Mouse (Mus musculus) MEL (cell line): ENCODE data around the gene Clint1. TPM values are rescaled to one million over a fixed set of nuclear protein-coding genes. Genes with fewer than 3 reads are reported as not detected.

Experiments
- DNase-seq: peaks from one replicate; pipeline ENCODE4 v3.0.0; 2011; ENCODE audit warnings: low read depth, low spot score
- H3K27ac ChIP-seq: 2 replicates; pipeline ENCODE4 v1.5.1; 2012; ENCODE audit warnings: low read depth, mild to moderate bottlenecking, control low read depth, low read length, moderate library complexity; ENCODE audit not compliant: control insufficient read depth
- H3K27me3 ChIP-seq, 2 experiments: fragments of 150-350 bp in 1 of 2; sonication (generic) in 1 of 2; 2 replicates each; pipeline ENCODE4 v1.6.1; 2012; ENCODE audit warnings: low read length in 2 of 2, mild to moderate bottlenecking in 2 of 2, improper control_type of control experiment in 1 of 2, moderate library complexity in 1 of 2; ENCODE audit not compliant: insufficient read depth in 2 of 2, control insufficient read depth in 1 of 2
- H3K36me3 ChIP-seq, 2 experiments: 2 replicates each; pipeline ENCODE4 v1.6.1; 2012 to 2014; ENCODE audit warnings: low read length in 2 of 2, improper control_type of control experiment in 1 of 2, inconsistent platforms in 1 of 2, mild to moderate bottlenecking in 1 of 2; ENCODE audit not compliant: insufficient read depth in 2 of 2, control insufficient read depth in 1 of 2
- H3K4me1 ChIP-seq, 2 experiments: fragments of 150-350 bp in 1 of 2; sonication (generic) in 1 of 2; 2 replicates each; pipeline ENCODE4 v1.6.1; 2012; ENCODE audit warnings: low read length in 2 of 2, improper control_type of control experiment in 1 of 2, mild to moderate bottlenecking in 1 of 2; ENCODE audit not compliant: insufficient read depth in 2 of 2, control insufficient read depth in 1 of 2
- H3K4me3 ChIP-seq, 2 experiments: fragments of 150-350 bp in 1 of 2; sonication (generic) in 1 of 2; 2 replicates each; pipeline ENCODE4 v1.5.1; 2012; ENCODE audit warnings: low read depth in 2 of 2, low read length in 2 of 2, mild to moderate bottlenecking in 2 of 2, moderate library complexity in 2 of 2, control low read depth in 1 of 2, improper control_type of control experiment in 1 of 2; ENCODE audit not compliant: control insufficient read depth in 1 of 2, insufficient read depth in 1 of 2
- H3K79me2 ChIP-seq: 2 replicates; pipeline ENCODE4 v1.6.1; 2012; ENCODE audit warnings: mild to moderate bottlenecking, low read length, moderate library complexity; ENCODE audit not compliant: control insufficient read depth, poor library complexity, insufficient read depth
- H3K9ac ChIP-seq: 2 replicates; pipeline ENCODE4 v1.6.1; 2012; ENCODE audit warnings: low read depth, mild to moderate bottlenecking, control low read depth, low read length, moderate library complexity; ENCODE audit not compliant: control insufficient read depth, poor library complexity, severe bottlenecking
- H3K9me3 ChIP-seq: fragments of 150-350 bp; sonication (generic); replicated peaks from 2 replicates; pipeline ENCODE4 v1.6.1; 2012; ENCODE audit warnings: mild to moderate bottlenecking, low read length, improper control_type of control experiment, moderate library complexity; ENCODE audit not compliant: insufficient read depth
- CHD1 ChIP-seq: IDR thresholded peaks from 2 replicates; pipeline ENCODE4 v1.6.1; 2012; ENCODE audit warnings: low read depth, mild to moderate bottlenecking, inconsistent platforms, low read length, improper control_type of control experiment
- CHD2 ChIP-seq: IDR thresholded peaks from 2 replicates; pipeline ENCODE4 v1.6.1; 2011; ENCODE audit warnings: low read length, improper control_type of control experiment
- CTCF ChIP-seq, 3 experiments: IDR thresholded peaks in 2 of 3; conservative IDR thresholded peaks in 1 of 3; 2 replicates each; pipeline ENCODE4 v1.5.1; 2011 to 2012; ENCODE audit warnings: low read length in 3 of 3, low read depth in 2 of 3, mild to moderate bottlenecking in 2 of 3, improper control_type of control experiment in 1 of 3, inconsistent platforms in 1 of 3, mixed read lengths in 1 of 3, moderate library complexity in 1 of 3; ENCODE audit not compliant: control insufficient read depth in 1 of 3, insufficient read depth in 1 of 3, poor library complexity in 1 of 3, severe bottlenecking in 1 of 3
- E2F4 ChIP-seq: IDR thresholded peaks from 2 replicates; pipeline ENCODE4 v1.6.1; 2011; ENCODE audit warnings: low read depth, low read length, improper control_type of control experiment, borderline replicate concordance
- ELF1 ChIP-seq: IDR thresholded peaks from 2 replicates; pipeline ENCODE4 v1.6.1; 2014; ENCODE audit warnings: low read depth, mild to moderate bottlenecking, inconsistent platforms, low read length, improper control_type of control experiment, moderate library complexity
- EP300 ChIP-seq, 2 experiments: IDR thresholded peaks; 2 replicates each; pipeline ENCODE4 v1.6.1; 2011; ENCODE audit warnings: improper control_type of control experiment in 2 of 2, low read length in 2 of 2, low read depth in 1 of 2, mild to moderate bottlenecking in 1 of 2
- ETS1 ChIP-seq: IDR thresholded peaks from 2 replicates; pipeline ENCODE4 v1.6.1; 2012; ENCODE audit warnings: low read depth, mild to moderate bottlenecking, inconsistent platforms, low read length, improper control_type of control experiment, moderate library complexity
- GABPA ChIP-seq: IDR thresholded peaks from 2 replicates; pipeline ENCODE4 v1.6.1; 2012; ENCODE audit warnings: low read depth, mild to moderate bottlenecking, inconsistent platforms, low read length, improper control_type of control experiment, moderate library complexity
- GATA1 ChIP-seq: IDR thresholded peaks from 2 replicates; pipeline ENCODE4 v1.6.1; 2011; ENCODE audit warnings: low read depth, low read length, improper control_type of control experiment
- HCFC1 ChIP-seq: IDR thresholded peaks from 2 replicates; pipeline ENCODE4 v1.6.1; 2012; ENCODE audit warnings: low read depth, mild to moderate bottlenecking, inconsistent platforms, low read length, improper control_type of control experiment, moderate library complexity
- JUND ChIP-seq: IDR thresholded peaks from 2 replicates; pipeline ENCODE4 v1.6.1; 2011; ENCODE audit warnings: low read depth, mild to moderate bottlenecking, improper control_type of control experiment, low read length
- KAT2A ChIP-seq: conservative IDR thresholded peaks from 2 replicates; pipeline ENCODE4 v1.6.1; 2012; ENCODE audit warnings: low read depth, low read length, improper control_type of control experiment, inconsistent platforms
- MAFK ChIP-seq: IDR thresholded peaks from 2 replicates; pipeline ENCODE4 v1.6.1; 2011; ENCODE audit warnings: low read depth, mild to moderate bottlenecking, low read length, improper control_type of control experiment, borderline replicate concordance
- MAX ChIP-seq: IDR thresholded peaks from 2 replicates; pipeline ENCODE4 v1.6.1; 2011; ENCODE audit warnings: low read length, improper control_type of control experiment
- MAZ ChIP-seq: IDR thresholded peaks from 2 replicates; pipeline ENCODE4 v1.6.1; 2012; ENCODE audit warnings: low read depth, mild to moderate bottlenecking, inconsistent platforms, low read length, improper control_type of control experiment
- MEF2A ChIP-seq: IDR thresholded peaks from 2 replicates; pipeline ENCODE4 v1.6.1; 2014; ENCODE audit warnings: low read depth, mild to moderate bottlenecking, inconsistent platforms, low read length, improper control_type of control experiment; ENCODE audit not compliant: poor library complexity, insufficient replicate concordance, severe bottlenecking; ENCODE audit errors: extremely low read depth
- MXI1 ChIP-seq: IDR thresholded peaks from 2 replicates; pipeline ENCODE4 v1.6.1; 2011; ENCODE audit warnings: mild to moderate bottlenecking, low read depth, low read length, improper control_type of control experiment
- MYB ChIP-seq: IDR thresholded peaks from 2 replicates; pipeline ENCODE4 v1.6.1; 2011; ENCODE audit warnings: mild to moderate bottlenecking, low read depth, low read length, improper control_type of control experiment
- MYC ChIP-seq: IDR thresholded peaks from 2 replicates; pipeline ENCODE4 v1.6.1; 2011; ENCODE audit warnings: low read depth, mild to moderate bottlenecking, low read length, improper control_type of control experiment, moderate library complexity
- NELFE ChIP-seq: IDR thresholded peaks from 2 replicates; pipeline ENCODE4 v1.6.1; 2011; ENCODE audit warnings: low read depth, low read length, improper control_type of control experiment
- NRF1 ChIP-seq: IDR thresholded peaks from 2 replicates; pipeline ENCODE4 v1.6.1; 2014; ENCODE audit warnings: low read depth, mild to moderate bottlenecking, inconsistent platforms, low read length, improper control_type of control experiment, moderate library complexity; ENCODE audit not compliant: poor library complexity, insufficient read depth, severe bottlenecking
- POLR2A ChIP-seq, 2 experiments: IDR thresholded peaks; 2 replicates each; pipeline ENCODE4 v1.6.1; 2011 to 2012; ENCODE audit warnings: low read length in 2 of 2, mild to moderate bottlenecking in 2 of 2, control low read depth in 1 of 2, improper control_type of control experiment in 1 of 2, low read depth in 1 of 2, moderate library complexity in 1 of 2; ENCODE audit not compliant: control insufficient read depth in 1 of 2, insufficient read depth in 1 of 2, poor library complexity in 1 of 2
- POLR2AphosphoS2 ChIP-seq: IDR thresholded peaks from 2 replicates; pipeline ENCODE4 v1.6.1; 2011; ENCODE audit warnings: low read length, improper control_type of control experiment
- POLR2AphosphoS5 ChIP-seq: IDR thresholded peaks from 2 replicates; pipeline ENCODE4 v1.6.1; 2012; ENCODE audit warnings: low read depth, borderline replicate concordance, mild to moderate bottlenecking, inconsistent platforms, low read length, moderate library complexity, mixed read lengths
- RAD21 ChIP-seq: IDR thresholded peaks from 2 replicates; pipeline ENCODE4 v1.6.1; 2011; ENCODE audit warnings: mild to moderate bottlenecking, low read depth, low read length, improper control_type of control experiment
- RCOR1 ChIP-seq: IDR thresholded peaks from 2 replicates; pipeline ENCODE4 v1.6.1; 2012; ENCODE audit warnings: low read depth, mild to moderate bottlenecking, inconsistent platforms, low read length, improper control_type of control experiment
- SIN3A ChIP-seq: IDR thresholded peaks from 2 replicates; pipeline ENCODE4 v1.6.1; 2012; ENCODE audit warnings: low read length, improper control_type of control experiment, inconsistent platforms
- SMC3 ChIP-seq: IDR thresholded peaks from 2 replicates; pipeline ENCODE4 v1.6.1; 2011; ENCODE audit warnings: low read depth, low read length, improper control_type of control experiment
- TAL1 ChIP-seq: IDR thresholded peaks from 2 replicates; pipeline ENCODE4 v1.6.1; 2012; ENCODE audit warnings: mild to moderate bottlenecking, inconsistent platforms, low read length, moderate library complexity, mixed read lengths
- TBP ChIP-seq: IDR thresholded peaks from 2 replicates; pipeline ENCODE4 v1.8.0; 2011; ENCODE audit warnings: low read depth, low read length, improper control_type of control experiment
- TCF12 ChIP-seq: IDR thresholded peaks from 2 replicates; pipeline ENCODE4 v1.6.1; 2014; ENCODE audit warnings: low read depth, mild to moderate bottlenecking, inconsistent platforms, low read length, improper control_type of control experiment, moderate library complexity
- UBTF ChIP-seq: IDR thresholded peaks from 2 replicates; pipeline ENCODE4 v1.6.1; 2012; ENCODE audit warnings: low read depth, mild to moderate bottlenecking, inconsistent platforms, low read length, improper control_type of control experiment, moderate library complexity, borderline replicate concordance; ENCODE audit not compliant: insufficient read depth
- USF1 ChIP-seq: IDR thresholded peaks from 2 replicates; pipeline ENCODE4 v1.6.1; 2014; ENCODE audit warnings: low read depth, mild to moderate bottlenecking, inconsistent platforms, low read length, improper control_type of control experiment, moderate library complexity
- USF2 ChIP-seq, 2 experiments: IDR thresholded peaks; 2 replicates each; pipeline ENCODE4 v1.6.1; 2011 to 2012; ENCODE audit warnings: improper control_type of control experiment in 2 of 2, low read length in 2 of 2, borderline replicate concordance in 1 of 2, inconsistent platforms in 1 of 2, low read depth in 1 of 2, mild to moderate bottlenecking in 1 of 2; ENCODE audit not compliant: insufficient read depth in 1 of 2
- ZC3H11A ChIP-seq: IDR thresholded peaks from 2 replicates; pipeline ENCODE4 v1.6.1; 2012; ENCODE audit warnings: low read depth, mild to moderate bottlenecking, inconsistent platforms, low read length, improper control_type of control experiment
- ZKSCAN1 ChIP-seq: IDR thresholded peaks from 2 replicates; pipeline ENCODE4 v1.6.1; 2012; ENCODE audit warnings: low read depth, mild to moderate bottlenecking, inconsistent platforms, low read length, improper control_type of control experiment, moderate library complexity
- ZMIZ1 ChIP-seq: IDR thresholded peaks from 2 replicates; pipeline ENCODE4 v1.6.1; 2012; ENCODE audit warnings: low read depth, mild to moderate bottlenecking, inconsistent platforms, low read length, improper control_type of control experiment, moderate library complexity
- ZNF384 ChIP-seq: IDR thresholded peaks from 2 replicates; pipeline ENCODE4 v1.6.1; 2012; ENCODE audit warnings: low read depth, mild to moderate bottlenecking, inconsistent platforms, low read length, improper control_type of control experiment
- polyA plus RNA-seq, 2 experiments: library from polyadenylated mRNA; stranded (reverse) in 1 of 2; unstranded in 1 of 2; fragments of >175 nt in 1 of 2; fragments of >200 nt in 1 of 2; gene quantifications; 2 replicates each; pipeline versions ENCODE4 v1.2.1 to v1.2.4; 2012; ENCODE audit warnings: low replicate concordance in 2 of 2, low read depth in 1 of 2; ENCODE audit not compliant: insufficient read length in 2 of 2, insufficient read depth in 1 of 2, missing spikeins in 1 of 2
- total RNA-seq: library from RNA; depleted of rRNA; stranded (reverse); fragments of 300-350 nt; gene quantifications from 2 replicates; pipeline ENCODE4 v1.2.3, GENCODE M21; 2012

Clint1 gene
- total and polyA plus RNA-seq, 3 experiments: 58.5 to 184 (median 102) TPM

GRCm38 (mm10) chr11:45938917-45939316, 87.1 kb downstream of the Clint1 start:
- peak; percentile 85 for DNase-seq
- H3K9ac ChIP-seq: peak overlapping the region; percentile 21
- no peaks in the 10 kb centered on the region for H3K27me3 ChIP-seq
- peaks cover 13 to 19% of the 10 kb centered on the region in 2 experiments for H3K4me1 ChIP-seq
- peaks cover 25% of the 10 kb centered on the region for H3K79me2 ChIP-seq
- H3K27ac ChIP-seq: peak overlapping the region; percentile 71
- no peaks in the 10 kb centered on the region for H3K9me3 ChIP-seq
- H3K36me3 ChIP-seq: peaks cover 14 to 30% of the 10 kb centered on the region in 2 experiments
- H3K4me3 ChIP-seq: peak overlapping the region; percentile 5 to 31; a peak in 3 of 4 replicates
- TF ChIP-seq GABPA (no peak), MYC (no peak), MAFK (no peak; the same call in 1 of the 2 replicates), MXI1 (peak; percentile 81), POLR2A (IDR thresholded peaks at IDR 0.05; ENCODE audit: control insufficient read depth in 1 of 2, insufficient read depth in 1 of 2, low read depth in 1 of 2, low read length in 2 of 2, poor library complexity in 1 of 2) (no peak), ZMIZ1 (no peak), ZC3H11A (no peak), KAT2A (peak; percentile 42; the same call in 1 of the 2 replicates), UBTF (no peak), POLR2AphosphoS2 (no peak), MEF2A (no peak), ZNF384 (peak; percentile 20; the same call in 1 of the 2 replicates), NRF1 (no peak), EP300 (IDR thresholded peaks at IDR 0.05; ENCODE audit: low read depth in 1 of 2, low read length in 2 of 2) (peak; percentile 77 to 78), GATA1 (peak; percentile 90), MYB (peak; percentile 36), RCOR1 (peak; percentile 80), NELFE (peak; percentile 38), CHD1 (no peak), HCFC1 (no peak), ETS1 (peak; percentile 88), ZKSCAN1 (no peak), USF1 (no peak), RAD21 (no peak), MAZ (no peak), JUND (no peak), SIN3A (peak; percentile 88), TAL1 (no peak), ELF1 (no peak), POLR2AphosphoS5 (no peak), CHD2 (no peak), USF2 (IDR thresholded peaks at IDR 0.05; ENCODE audit: borderline replicate concordance in 1 of 2, insufficient read depth in 1 of 2, low read depth in 1 of 2, low read length in 2 of 2) (no peak), SMC3 (0 out of 2 replicates have a peak, but pooled peaks have one; percentile 0), CTCF (IDR thresholded peaks at IDR 0.05 in 2 of 3, conservative IDR thresholded peaks at IDR 0.05 in 1 of 3; ENCODE audit: control insufficient read depth in 1 of 3, insufficient read depth in 1 of 3, low read depth in 2 of 3, low read length in 3 of 3, poor library complexity in 1 of 3, severe bottlenecking in 1 of 3) (no peak), TCF12 (peak; percentile 71), TBP (0 out of 2 replicates have a peak, but pooled peaks have one; percentile 27), E2F4 (no peak), MAX (peak; percentile 55; the same call in 1 of the 2 replicates)
